Mouse (Mus musculus) activated CD4-positive, CD25-positive, alpha-beta regulatory T cell, adult 4 months (primary cell): ENCODE data around the gene Ppp1r36. TPM values are rescaled to one million over a fixed set of nuclear protein-coding genes. Genes with fewer than 3 reads are reported as not detected.

ENCODE experiments used
- polyA plus RNA-seq, 2 experiments: library from polyadenylated mRNA; unstranded; fragments of 100-300 nt; shearing (Covaris generic); gene quantifications; one replicate each; pipeline ENCODE4 v1.2.1; 2017

Gene Ppp1r36
- polyA plus RNA-seq, 2 experiments from 2014 or later: not detected

Other genes with a start within 250 kb of the Ppp1r36 start
- not detected for gene Esr2, start 240.3 kb upstream of the Ppp1r36 start, polyA plus RNA-seq
- gene Tex21, start 170.8 kb upstream of the Ppp1r36 start, polyA plus RNA-seq: not detected
- gene Mthfd1, start 162.2 kb upstream of the Ppp1r36 start, polyA plus RNA-seq: 10 to 100 TPM; 24.4 to 35.0 TPM
- gene Akap5, start 92.6 kb upstream of the Ppp1r36 start, polyA plus RNA-seq: 1 to 10 TPM; 1.3 to 2.2 TPM
- 10 to 100 TPM; 12.1 to 15.0 TPM for gene Zbtb25, start 47.9 kb upstream of the Ppp1r36 start, polyA plus RNA-seq
- 10 to 100 TPM; 25.6 to 26.1 TPM for gene Zbtb1, start 47.3 kb upstream of the Ppp1r36 start, polyA plus RNA-seq
- 1 to 10 TPM; 3.8 to 4.8 TPM for gene Hspa2, start 13.4 kb upstream of the Ppp1r36 start, polyA plus RNA-seq
- gene Plekhg3, start 113.4 kb downstream of the Ppp1r36 start, polyA plus RNA-seq: 1 to 10 TPM; 2.5 to 3.7 TPM